Mouse (Mus musculus) CH12.LX (cell line): ENCODE measurements around the gene Atrnl1. TPM values are rescaled to one million over a fixed set of nuclear protein-coding genes. Genes with fewer than 3 reads are reported as not detected.
A peak's percentile ranks its signal among the peaks of the same experiment; 100 is the strongest.

Source experiments
- DNase-seq: peaks from one replicate; pipeline ENCODE4 v3.0.0-alpha.2; 2013; ENCODE audit errors: extremely low read depth
- H3K27ac ChIP-seq: 2 replicates; pipeline ENCODE4 v1.5.1; 2012; ENCODE audit warnings: low read depth, mild to moderate bottlenecking, control low read depth, moderate library complexity; ENCODE audit not compliant: insufficient read depth
- H3K27me3 ChIP-seq: replicated peaks from 2 replicates; pipeline ENCODE3; 2012; ENCODE audit warnings: inconsistent platforms
- H3K36me3 ChIP-seq, 2 experiments: replicated peaks in 1 of 2; 2 replicates each; pipeline versions ENCODE3 to v1.6.1; 2012; ENCODE audit warnings: inconsistent platforms in 1 of 2, low read length in 1 of 2, mild to moderate bottlenecking in 1 of 2, mixed read lengths in 1 of 2, moderate library complexity in 1 of 2; ENCODE audit not compliant: control insufficient read depth in 1 of 2, insufficient read depth in 1 of 2
- H3K4me1 ChIP-seq, 2 experiments: 2 replicates each; pipeline ENCODE4 v1.6.1; 2012; ENCODE audit warnings: inconsistent platforms in 1 of 2, moderate library complexity in 1 of 2; ENCODE audit not compliant: insufficient read depth in 2 of 2, control insufficient read depth in 1 of 2
- H3K4me2 ChIP-seq: 2 replicates; pipeline ENCODE4 v1.6.1; 2012; ENCODE audit warnings: low read depth, mild to moderate bottlenecking, control low read depth; ENCODE audit not compliant: poor library complexity, insufficient read depth, severe bottlenecking
- H3K4me3 ChIP-seq, 3 experiments: fragments of 150-350 bp in 1 of 3; sonication (generic) in 1 of 3; replicated peaks in 1 of 3; 2 replicates each; pipeline versions ENCODE3 to v1.5.1; 2011 to 2012; ENCODE audit warnings: low read depth in 2 of 3, low read length in 2 of 3, mild to moderate bottlenecking in 2 of 3, moderate library complexity in 2 of 3, control low read depth in 1 of 3, improper control_type of control experiment in 1 of 3, inconsistent platforms in 1 of 3, mixed read lengths in 1 of 3; ENCODE audit not compliant: poor library complexity in 1 of 3
- H3K79me2 ChIP-seq: replicated peaks from 2 replicates; pipeline ENCODE4 v1.6.1; 2012; ENCODE audit warnings: mild to moderate bottlenecking, moderate library complexity; ENCODE audit not compliant: control insufficient read depth, poor library complexity, insufficient read depth, severe bottlenecking; ENCODE audit errors: extremely low read depth
- H3K9ac ChIP-seq: 2 replicates; pipeline ENCODE4 v1.6.1; 2012; ENCODE audit warnings: low read depth, mild to moderate bottlenecking, control low read depth, moderate library complexity; ENCODE audit not compliant: insufficient read depth
- H3K9me3 ChIP-seq: replicated peaks from 2 replicates; pipeline ENCODE3; 2012; ENCODE audit warnings: low read length, inconsistent platforms, mixed read lengths
- BHLHE40 ChIP-seq: IDR thresholded peaks from 2 replicates; pipeline ENCODE4 v1.6.1; 2011; ENCODE audit warnings: mild to moderate bottlenecking, low read depth, low read length, improper control_type of control experiment
- CHD2 ChIP-seq: IDR thresholded peaks from 2 replicates; pipeline ENCODE4 v1.6.1; 2011; ENCODE audit warnings: low read length, improper control_type of control experiment
- CTCF ChIP-seq, 2 experiments: IDR thresholded peaks in 1 of 2; conservative IDR thresholded peaks in 1 of 2; 2 replicates each; pipeline ENCODE4 v1.5.1; 2011 to 2012; ENCODE audit warnings: low read depth in 2 of 2, low read length in 2 of 2, improper control_type of control experiment in 1 of 2, inconsistent platforms in 1 of 2, mild to moderate bottlenecking in 1 of 2, moderate library complexity in 1 of 2
- E2F4 ChIP-seq: IDR thresholded peaks from 2 replicates; pipeline ENCODE4 v1.6.1; 2011; ENCODE audit warnings: low read depth, low read length, improper control_type of control experiment; ENCODE audit not compliant: insufficient replicate concordance
- ELF1 ChIP-seq: IDR thresholded peaks from 2 replicates; pipeline ENCODE4 v1.6.1; 2014; ENCODE audit warnings: low read depth, mild to moderate bottlenecking, inconsistent platforms, low read length, improper control_type of control experiment
- EP300 ChIP-seq: IDR thresholded peaks from 2 replicates; pipeline ENCODE4 v1.6.1; 2011; ENCODE audit warnings: low read length, improper control_type of control experiment
- ETS1 ChIP-seq: conservative IDR thresholded peaks from 2 replicates; pipeline ENCODE4 v1.6.1; 2012; ENCODE audit warnings: low read depth, mild to moderate bottlenecking, inconsistent platforms, low read length, improper control_type of control experiment, moderate library complexity
- GABPA ChIP-seq: IDR thresholded peaks from 2 replicates; pipeline ENCODE4 v1.6.1; 2012; ENCODE audit warnings: low read depth, low read length, improper control_type of control experiment, inconsistent platforms; ENCODE audit not compliant: insufficient replicate concordance
- HCFC1 ChIP-seq: IDR thresholded peaks from 2 replicates; pipeline ENCODE4 v1.6.1; 2012; ENCODE audit warnings: low read depth, mild to moderate bottlenecking, inconsistent platforms, low read length, improper control_type of control experiment
- IRF4 ChIP-seq: IDR thresholded peaks from 2 replicates; pipeline ENCODE4 v1.6.1; 2014; ENCODE audit warnings: low read depth, mild to moderate bottlenecking, inconsistent platforms, low read length, improper control_type of control experiment
- JUN ChIP-seq: IDR thresholded peaks from 2 replicates; pipeline ENCODE4 v1.6.1; 2011; ENCODE audit warnings: low read depth, mild to moderate bottlenecking, low read length, improper control_type of control experiment, moderate library complexity; ENCODE audit not compliant: insufficient read depth
- MAFK ChIP-seq: IDR thresholded peaks from 2 replicates; pipeline ENCODE4 v1.6.1; 2011; ENCODE audit warnings: low read length, improper control_type of control experiment; ENCODE audit not compliant: insufficient replicate concordance
- MAX ChIP-seq: IDR thresholded peaks from 2 replicates; pipeline ENCODE4 v1.6.1; 2011; ENCODE audit warnings: low read length, improper control_type of control experiment
- MAZ ChIP-seq: IDR thresholded peaks from 2 replicates; pipeline ENCODE4 v1.6.1; 2012; ENCODE audit warnings: low read depth, mild to moderate bottlenecking, inconsistent platforms, low read length, improper control_type of control experiment, moderate library complexity
- MEF2A ChIP-seq: IDR thresholded peaks from 2 replicates; pipeline ENCODE4 v1.6.1; 2014; ENCODE audit warnings: low read depth, mild to moderate bottlenecking, inconsistent platforms, low read length, improper control_type of control experiment, borderline replicate concordance
- MYC ChIP-seq: IDR thresholded peaks from 2 replicates; pipeline ENCODE4 v1.6.1; 2011; ENCODE audit warnings: low read depth, mild to moderate bottlenecking, improper control_type of control experiment, low read length
- RAD21 ChIP-seq: IDR thresholded peaks from 2 replicates; pipeline ENCODE4 v1.6.1; 2011; ENCODE audit warnings: low read depth, mild to moderate bottlenecking, low read length, improper control_type of control experiment, moderate library complexity
- SIN3A ChIP-seq: IDR thresholded peaks from 2 replicates; pipeline ENCODE4 v1.6.1; 2012; ENCODE audit warnings: low read length, improper control_type of control experiment, inconsistent platforms
- SMC3 ChIP-seq: IDR thresholded peaks from 2 replicates; pipeline ENCODE4 v1.6.1; 2011; ENCODE audit warnings: low read depth, low read length, improper control_type of control experiment
- TCF12 ChIP-seq: IDR thresholded peaks from 2 replicates; pipeline ENCODE4 v1.6.1; 2014; ENCODE audit warnings: low read depth, mild to moderate bottlenecking, inconsistent platforms, low read length, improper control_type of control experiment
- UBTF ChIP-seq: IDR thresholded peaks from 2 replicates; pipeline ENCODE4 v1.6.1; 2012; ENCODE audit warnings: low read depth, mild to moderate bottlenecking, inconsistent platforms, low read length, improper control_type of control experiment, moderate library complexity
- ZC3H11A ChIP-seq: IDR thresholded peaks from 2 replicates; pipeline ENCODE4 v1.6.1; 2012; ENCODE audit warnings: low read depth, mild to moderate bottlenecking, inconsistent platforms, low read length, improper control_type of control experiment
- ZMIZ1 ChIP-seq: IDR thresholded peaks from 2 replicates; pipeline ENCODE4 v1.6.1; 2012; ENCODE audit warnings: low read depth, mild to moderate bottlenecking, inconsistent platforms, low read length, improper control_type of control experiment
- dilution Hi-C: fragments of 300-500 bp; cut with MboI; formaldehyde crosslinking; loops from 2 replicates; pipeline ENCODE4 v1.14.3; 2020; ENCODE audit warnings: low sequenced_read_pairs; ENCODE audit not compliant: extremely low pct_unique_long_range_greater_than_20kb, extremely low pct_ligation_motif_present
- in situ Hi-C: fragments of 300-500 bp; cut with MboI; formaldehyde crosslinking; loops from 3 replicates; pipeline ENCODE4 v1.14.3; 2019; ENCODE audit warnings: low sequenced_read_pairs, low pct_ligation_motif_present, low pct_unique_long_range_greater_than_20kb, mixed read lengths
- polyA plus RNA-seq: library from polyadenylated mRNA; unstranded; fragments of >175 nt; gene quantifications from 2 replicates; pipeline ENCODE4 v1.2.1, GENCODE M21; 2012; ENCODE audit warnings: low read depth; ENCODE audit not compliant: insufficient read length
- total RNA-seq, 2 experiments: library from RNA; depleted of rRNA; stranded (reverse); fragments of 300-350 nt in 1 of 2; fragments of >200 nt in 1 of 2; gene quantifications; 2 replicates each; pipeline ENCODE4 v1.2.3; 2012 to 2014

The Atrnl1 gene
- total and polyA plus RNA-seq, 3 experiments: 1.9 TPM

GRCm38 (mm10) chr19:57561486-57561885 is 49.3 kb upstream of the Atrnl1 start:
- Histone ChIP-seq H3K4me2 (no peak overlapping the region), H3K9me3 (no peaks in the 10 kb centered on the region), H3K79me2 (no peaks in the 10 kb centered on the region), H3K36me3 (no peaks in the 10 kb centered on the region), H3K27me3 (no peaks in the 10 kb centered on the region), H3K27ac (no peak overlapping the region), H3K9ac (no peak overlapping the region), H3K4me3 (no peak overlapping the region), H3K4me1 (no peaks in the 10 kb centered on the region)
- DNase-seq: no peak
- TF ChIP-seq RAD21 (no peak), EP300 (no peak), MYC (no peak), BHLHE40 (no peak), SMC3 (no peak), MAFK (no peak), ZC3H11A (no peak), ELF1 (no peak), ZMIZ1 (no peak), TCF12 (no peak), MAZ (no peak), SIN3A (no peak), E2F4 (no peak), UBTF (no peak), CTCF (conservative IDR thresholded peaks at IDR 0.05 in 1 of 2, IDR thresholded peaks at IDR 0.05 in 1 of 2; ENCODE audit: low read depth in 2 of 2, low read length in 2 of 2) (no peak), GABPA (no peak), JUN (no peak), HCFC1 (no peak), MEF2A (no peak)
- in situ Hi-C loops: no loop called here
- dilution Hi-C loops: no loop called here

DNA sequence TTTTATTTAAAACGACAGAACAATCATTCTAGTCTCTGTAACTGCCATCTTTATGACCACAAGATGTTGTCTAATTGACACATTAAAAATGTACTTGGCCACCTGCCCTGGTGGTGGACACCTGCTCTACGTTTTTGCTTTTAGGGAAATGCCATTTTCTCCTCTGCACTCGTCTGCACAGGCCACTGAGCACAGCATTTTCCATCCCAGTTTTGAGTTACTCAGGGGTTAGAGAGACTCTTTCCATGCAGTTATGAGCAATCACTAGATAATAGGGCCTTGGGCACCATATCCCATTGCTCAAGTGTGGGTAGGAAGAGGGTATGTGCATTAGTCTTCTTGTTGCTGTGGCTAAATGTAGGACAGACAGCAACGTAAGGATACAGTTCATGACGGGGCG is 41.8 kb upstream of the Atrnl1 start:
- Histone ChIP-seq H3K9me3 (no peaks in the 10 kb centered on the region), H3K4me3 (no peak overlapping the region), H3K27me3 (no peaks in the 10 kb centered on the region), H3K36me3 (no peaks in the 10 kb centered on the region), H3K4me2 (no peak overlapping the region), H3K4me1 (peaks cover 10 to 16% of the 10 kb centered on the region in 2 experiments), H3K9ac (no peak overlapping the region), H3K79me2 (no peaks in the 10 kb centered on the region), H3K27ac (no peak overlapping the region; the same call in 1 of the 2 replicates)
- dilution Hi-C loops (no loop called here), in situ Hi-C loops (no loop called here)
- DNase-seq: peak; percentile 62
- TF ChIP-seq ETS1 (peak; percentile 23; the same call in 1 of the 2 replicates), MYC (no peak), CHD2 (no peak), MAX (no peak), IRF4 (0 out of 2 replicates have a peak, but pooled peaks have one; percentile 12), EP300 (peak; percentile 80), TCF12 (0 out of 2 replicates have a peak, but pooled peaks have one; percentile 18)
